Comparison of ENCODE assay signal across 7 mouse cellular contexts in the genomic region with DNA sequence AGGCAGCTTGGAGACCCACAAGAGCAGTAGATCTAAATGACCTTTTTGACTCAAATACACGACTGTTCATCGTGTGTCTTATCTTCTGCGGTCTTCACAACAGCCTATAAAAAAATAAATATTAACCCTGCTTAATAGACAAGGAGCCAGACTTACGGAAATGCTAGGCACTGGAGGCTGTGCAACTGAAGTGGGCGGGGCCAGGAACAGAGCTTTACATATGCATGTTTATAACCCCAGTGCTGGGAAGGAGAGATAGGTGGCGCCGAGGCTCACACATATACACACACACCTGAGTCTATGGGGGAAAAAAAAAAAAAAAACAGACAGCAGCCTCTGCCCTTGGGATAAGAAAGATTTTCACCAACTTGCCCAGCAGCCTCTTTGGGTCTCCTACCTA. TPM values are rescaled to one million over a fixed set of nuclear protein-coding genes. Genes with fewer than 3 reads are reported as not detected.
"Had no signal": no experiment of that assay in that cellular context is flagged by ENCODE, and none has a peak within 500 bp of the region (broad histone marks: within the 10 kb centered on the region; RNA-seq: fewer than 3 reads in every experiment).

No protein-coding gene starts in this region.

- H3K27ac ChIP-seq: limb, embryonic 13.5 days; liver, embryonic 14.5 days; midbrain, embryonic 12.5 days; neural tube, embryonic 13.5 days; stomach, embryonic 15.5 days had no signal

- H3K27me3 ChIP-seq: limb, embryonic 13.5 days; midbrain, embryonic 12.5 days; stomach, embryonic 15.5 days had no signal

- H3K9ac ChIP-seq: liver, embryonic 14.5 days; midbrain, embryonic 12.5 days; stomach, embryonic 15.5 days had no signal

- H3K36me3 ChIP-seq: limb, embryonic 13.5 days; midbrain, embryonic 12.5 days; neural tube, embryonic 13.5 days; stomach, embryonic 15.5 days had no signal

- H3K9me3 ChIP-seq: limb, embryonic 13.5 days; midbrain, embryonic 12.5 days; neural tube, embryonic 13.5 days; stomach, embryonic 15.5 days had no signal

RNA-seq across cellular contexts. Expression of a gene that starts 55.6 kb away (rescaled TPM):
- total RNA-seq: left cerebral cortex, postnatal 4 days; megakaryocyte-erythroid progenitor cell, adult 5-6 weeks had no signal
